Mouse (Mus musculus): ENCODE measurements at regions not wholly inside any gene's neighbourhood (a gene's known extent, or its start where the extent isn't known, plus 50 kb on each side); places are given as distances from the start of the nearest gene placed in this dataset.

DNA sequence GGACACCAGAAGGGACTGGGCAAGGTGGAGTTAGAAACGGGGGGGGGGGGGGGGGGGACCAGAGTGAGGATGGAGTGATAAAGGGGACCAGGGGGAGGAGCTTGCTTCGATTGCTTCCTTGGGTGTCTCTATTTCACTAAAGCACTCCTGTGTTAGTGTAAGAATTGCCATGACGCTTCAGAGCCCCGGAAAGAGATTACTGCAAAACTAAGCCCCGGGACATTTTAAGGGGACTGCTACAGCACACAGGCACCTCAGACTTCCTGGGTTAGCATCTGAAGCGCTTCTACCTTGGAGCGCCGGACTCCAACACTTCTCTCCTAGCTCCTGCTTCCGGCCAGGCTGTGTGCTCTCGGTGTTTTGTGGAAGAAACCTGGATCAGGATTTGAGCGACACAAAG is 139.4 kb downstream of the Bcas1 start:
- TF ChIP-seq EP300 (IDR thresholded peaks at IDR 0.05) (no peak), CTCF (IDR thresholded peaks at IDR 0.05) (no peak)
